Comparison of ENCODE assay signal across 23 mouse cellular contexts in the genomic region with DNA sequence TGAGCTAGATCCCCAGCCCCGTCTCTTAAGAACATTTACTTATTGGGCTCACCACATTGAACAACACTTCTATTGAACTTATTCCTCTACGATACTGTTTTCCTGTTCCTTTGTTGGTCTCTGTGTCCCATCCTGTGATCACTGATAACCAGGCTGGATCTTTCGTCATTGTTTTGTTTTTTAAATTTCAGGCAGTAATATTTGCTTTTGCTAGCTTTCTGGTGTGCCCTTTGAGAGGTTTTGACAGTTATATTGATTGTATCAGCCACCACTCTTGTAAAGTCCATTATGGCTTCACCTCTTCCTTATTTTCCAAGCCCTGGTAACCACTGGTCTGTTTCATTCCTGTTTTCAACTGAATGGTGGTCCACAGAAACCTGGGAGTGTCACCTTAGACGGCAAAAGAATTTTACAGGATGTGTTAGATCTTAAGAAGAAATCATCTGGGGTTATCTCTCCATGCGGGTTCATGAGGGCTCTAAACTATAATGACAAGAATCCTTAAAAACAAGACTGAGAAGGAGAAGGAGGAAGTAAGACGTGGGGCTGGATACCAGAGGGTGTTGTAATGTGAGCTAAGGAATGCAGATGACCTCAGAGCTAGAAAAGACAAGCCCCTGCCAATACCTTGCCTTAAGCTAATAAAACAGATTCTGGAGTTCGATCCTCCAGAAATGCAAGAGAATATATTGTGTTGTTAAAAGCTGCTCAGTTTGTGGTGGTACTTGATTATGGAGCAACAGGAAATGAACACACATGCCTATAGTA. TPM values are rescaled to one million over a fixed set of nuclear protein-coding genes. Genes with fewer than 3 reads are reported as not detected.
A peak's percentile ranks its signal among the peaks of the same experiment; 100 is the strongest.
DNase-seq lines count a peak whose midpoint lies in the region; ATAC-seq and TF ChIP-seq lines count a peak whose summit lies in the region.
"Had no signal": no experiment of that assay in that cellular context is flagged by ENCODE, and none has a peak within 500 bp of the region (broad histone marks: within the 10 kb centered on the region; RNA-seq: fewer than 3 reads in every experiment).

No protein-coding gene starts in this region.

- H3K4me3 ChIP-seq in liver, adult 2 months (ENCODE audit: insufficient read depth, low read depth, low read length) = no peak overlapping the region
- H3K4me3 ChIP-seq in liver, embryonic 11.5 days (ENCODE audit: low read depth, low read length) = no peak overlapping the region
- no peak overlapping the region for H3K4me3 ChIP-seq in bone marrow macrophage, adult 2 months (ENCODE audit: insufficient read depth, low read length)
- H3K4me3 ChIP-seq in hindbrain, embryonic 12.5 days = no peak overlapping the region
- H3K4me3 ChIP-seq: embryonic facial prominence, embryonic 10.5 days; erythroblast, embryonic 14.5 days; forebrain, embryonic 10.5 days; gastrocnemius, adult 2 months; heart, embryonic 10.5 days; heart, embryonic 15.5 days had no signal

- WGBS in liver, adult 2 months = 24% methylated on average over 7 of the region's 7 CpGs
- WGBS in liver, embryonic 11.5 days = 51% methylated on average over 7 of the region's 7 CpGs
- WGBS in hindbrain, embryonic 12.5 days = 77% methylated on average over 7 of the region's 7 CpGs

- H3K27ac ChIP-seq in liver, adult 2 months (replicated peaks; ENCODE audit: insufficient read depth, low read depth, low read length) = peak overlapping the region; percentile 74
- H3K27ac ChIP-seq in liver, embryonic 11.5 days (ENCODE audit: low read depth, low read length) = no peak overlapping the region
- peak overlapping the region; percentile 78 for H3K27ac ChIP-seq in bone marrow macrophage, adult 2 months (ENCODE audit: insufficient read depth, low read depth, low read length)
- no peak overlapping the region for H3K27ac ChIP-seq in hindbrain, embryonic 12.5 days
- H3K27ac ChIP-seq: embryonic facial prominence, embryonic 10.5 days; forebrain, embryonic 10.5 days; gastrocnemius, adult 2 months; heart, embryonic 10.5 days; heart, embryonic 15.5 days; hindbrain, embryonic 14.5 days had no signal

- no peak overlapping the region for H3K4me2 ChIP-seq in liver, embryonic 11.5 days
- no peak overlapping the region for H3K4me2 ChIP-seq in hindbrain, embryonic 12.5 days (replicated peaks)
- H3K4me2 ChIP-seq: heart, embryonic 15.5 days; hindbrain, embryonic 14.5 days had no signal

- no peak for TF ChIP-seq CTCF in liver, adult 2 months (IDR thresholded peaks at IDR 0.05; ENCODE audit: low read depth, low read length)
- TF ChIP-seq CTCF in bone marrow macrophage, adult 2 months (IDR thresholded peaks at IDR 0.05; ENCODE audit: low read depth, low read length) = no peak

- H3K36me3 ChIP-seq in liver, adult 2 months (ENCODE audit: control insufficient read depth, insufficient read depth, low read length) = no peaks in the 10 kb centered on the region
- no peaks in the 10 kb centered on the region for H3K36me3 ChIP-seq in liver, embryonic 11.5 days (ENCODE audit: control insufficient read depth, insufficient read depth, low read length)
- no peaks in the 10 kb centered on the region for H3K36me3 ChIP-seq in hindbrain, embryonic 12.5 days
- H3K36me3 ChIP-seq: embryonic facial prominence, embryonic 10.5 days; forebrain, embryonic 10.5 days; heart, embryonic 10.5 days; heart, embryonic 15.5 days had no signal

- H3K9ac ChIP-seq in liver, adult 2 months (ENCODE audit: low read depth, low read length) = no peak overlapping the region
- H3K9ac ChIP-seq in liver, embryonic 11.5 days (ENCODE audit: low read depth, low read length) = no peak overlapping the region
- H3K9ac ChIP-seq in hindbrain, embryonic 12.5 days = no peak overlapping the region
- H3K9ac ChIP-seq: heart, embryonic 15.5 days; hindbrain, embryonic 14.5 days had no signal

- TF ChIP-seq POLR2A in liver, adult 2 months (IDR thresholded peaks at IDR 0.05; ENCODE audit: extremely low read depth, insufficient read depth, low read length) = no peak
- no peak for TF ChIP-seq POLR2A in bone marrow macrophage, adult 2 months (IDR thresholded peaks at IDR 0.05; ENCODE audit: borderline replicate concordance, low read depth, low read length)

- no peaks in the 10 kb centered on the region for H3K79me2 ChIP-seq in liver, adult 2 months (ENCODE audit: control insufficient read depth, insufficient read depth, low read length)

- ATAC-seq in liver, embryonic 11.5 days (replicated peaks; ENCODE audit: low FRiP score) = no peak
- ATAC-seq in megakaryocyte, adult 5-6 weeks (ENCODE audit: poor library complexity, severe bottlenecking) = peak; percentile 79
- no peak for ATAC-seq in hindbrain, embryonic 12.5 days (ENCODE audit: low FRiP score)
- ATAC-seq: forebrain, embryonic 14.5 days had no signal

- peak; percentile 64 for DNase-seq in liver, adult 2 months (ENCODE audit: extremely low read depth, low read depth, low spot score)
- DNase-seq in liver, embryonic 11.5 days (ENCODE audit: low spot score) = no peak
- DNase-seq in 3134 (ENCODE audit: extremely low read depth, insufficient read length, low spot score) = peak; percentile 16
- DNase-seq in spleen, postnatal 10 days (ENCODE audit: low spot score in 2 of 2) = no peak
- DNase-seq: adrenal gland, adult 8-10 months; adrenal gland, postnatal 36 days; cerebellum, adult 11 months; cerebellum, adult 9-10 months; cerebellum, postnatal 25 days; gastrocnemius, adult 2 months; gastrocnemius, postnatal 36 days; heart, adult 18-20 months; heart, postnatal 14 days had no signal

- H3K27me3 ChIP-seq in liver, adult 2 months (ENCODE audit: control insufficient read depth, insufficient read depth, low read length) = no peaks in the 10 kb centered on the region
- peaks cover 23% of the 10 kb centered on the region for H3K27me3 ChIP-seq in liver, embryonic 11.5 days (replicated peaks; ENCODE audit: control insufficient read depth, insufficient read depth, low read length)
- peaks cover 69% of the 10 kb centered on the region for H3K27me3 ChIP-seq in hindbrain, embryonic 12.5 days

- H3K9me3 ChIP-seq in liver, embryonic 11.5 days (ENCODE audit: control insufficient read depth, low read length) = no peaks in the 10 kb centered on the region
- no peaks in the 10 kb centered on the region for H3K9me3 ChIP-seq in hindbrain, embryonic 12.5 days (replicated peaks)
- H3K9me3 ChIP-seq: embryonic facial prominence, embryonic 10.5 days; forebrain, embryonic 10.5 days; heart, embryonic 10.5 days; heart, embryonic 15.5 days had no signal

- H3K4me1 ChIP-seq in liver, adult 2 months (ENCODE audit: control insufficient read depth, insufficient read depth, low read length) = no peaks in the 10 kb centered on the region; the same call in 1 of the 2 replicates
- H3K4me1 ChIP-seq in liver, embryonic 11.5 days (replicated peaks; ENCODE audit: control insufficient read depth, insufficient read depth, low read length) = no peaks in the 10 kb centered on the region
- peaks cover 25% of the 10 kb centered on the region for H3K4me1 ChIP-seq in bone marrow macrophage, adult 2 months (ENCODE audit: control insufficient read depth, insufficient read depth, low read length)
- H3K4me1 ChIP-seq in hindbrain, embryonic 12.5 days = no peaks in the 10 kb centered on the region
- H3K4me1 ChIP-seq: embryonic facial prominence, embryonic 10.5 days; forebrain, embryonic 10.5 days; heart, embryonic 10.5 days; heart, embryonic 15.5 days had no signal

RNA-seq across cellular contexts. Expression of gene Zfx, which starts 18.7 kb away (rescaled TPM):
- 13.8 and 14.4 TPM in 2 replicates for total RNA-seq in liver, adult 2 months (2014; rRNA removed)
- polyA plus RNA-seq in liver, adult 2 months (2012; rRNA removed) = 1.9 and 2.1 TPM in 2 replicates
- polyA plus RNA-seq in liver, embryonic 11.5 days (2014; fragmentation: Nextera tagmentation; extraction: Ambion mirVana) = 17.8 and 24.5 TPM in 2 replicates
- polyA plus RNA-seq in bone marrow macrophage, adult 2 months (2012; ENCODE audit: insufficient read depth, insufficient read length, missing spikeins) = 22.7 and 23.3 TPM in 2 replicates
- total RNA-seq in megakaryocyte, adult 5-6 weeks (2015) = 37.8 and 45.3 TPM in 2 replicates
- 32.1 and 32.6 TPM in 2 replicates for total RNA-seq in megakaryocyte, adult 5-6 weeks (2017)
- polyA plus RNA-seq in hindbrain, embryonic 12.5 days (2016; fragmentation: Nextera tagmentation; extraction: Ambion mirVana) = 26.4 and 28.2 TPM in 2 replicates

Comparison
In these comparisons a context has a peak if more than half of its experiments do, and no peak if none do; other contexts are left out.
1. DNase-seq: peak in liver, adult 2 months (single experiment) and 3134 (single experiment); none in liver, embryonic 11.5 days (single experiment) and spleen, postnatal 10 days (0 of 2).
2. H3K27ac ChIP-seq: peak in liver, adult 2 months (single experiment) and bone marrow macrophage, adult 2 months (single experiment); none in liver, embryonic 11.5 days (single experiment) and hindbrain, embryonic 12.5 days (single experiment).